Mouse (Mus musculus) layer of hippocampus, adult 9-11 months (tissue): ENCODE measurements around the gene Smco3.
A peak's percentile ranks its signal among the peaks of the same experiment; 100 is the strongest.

Experiments
- DNase-seq: peaks from one replicate; pipeline ENCODE4 v3.0.0; 2022

Smco3 gene

DNA sequence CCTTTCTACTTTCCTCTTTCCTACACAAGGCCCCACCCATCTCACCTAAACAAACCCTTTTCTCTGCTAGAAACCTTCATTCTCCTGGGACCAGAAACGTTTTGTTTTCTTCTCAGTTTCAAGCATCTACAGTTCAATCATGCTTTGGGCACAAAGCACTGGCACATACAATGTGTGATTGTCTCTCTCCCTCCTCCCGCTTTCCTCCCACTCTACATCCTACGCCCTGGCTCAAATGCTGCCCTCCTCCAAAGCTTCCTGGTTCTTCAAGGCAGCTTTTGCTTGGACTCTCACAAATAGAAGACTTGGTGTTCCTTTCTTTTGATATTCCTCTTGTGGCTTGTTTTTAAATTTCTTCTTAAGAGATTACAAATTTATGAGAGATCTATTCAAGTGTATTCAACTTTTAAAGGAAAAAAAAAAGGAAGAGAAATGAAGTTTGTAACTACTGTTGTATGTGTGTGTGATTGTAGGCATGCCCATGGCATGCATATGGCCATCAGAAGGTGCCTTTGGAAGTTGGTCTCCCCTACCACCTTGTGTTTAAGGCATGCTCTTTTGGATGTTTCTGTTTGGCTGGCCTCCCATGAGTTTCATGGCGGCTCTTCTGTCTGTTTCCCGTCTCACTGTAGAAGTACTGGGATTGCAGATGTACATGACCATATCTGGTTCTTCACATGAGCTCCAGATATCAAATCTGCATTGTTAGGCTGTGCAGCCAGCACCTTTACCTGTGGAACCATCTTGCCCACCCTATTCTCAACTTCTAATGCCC lies 10.6 kb upstream of the Smco3 start:
- no peak for DNase-seq

DNA sequence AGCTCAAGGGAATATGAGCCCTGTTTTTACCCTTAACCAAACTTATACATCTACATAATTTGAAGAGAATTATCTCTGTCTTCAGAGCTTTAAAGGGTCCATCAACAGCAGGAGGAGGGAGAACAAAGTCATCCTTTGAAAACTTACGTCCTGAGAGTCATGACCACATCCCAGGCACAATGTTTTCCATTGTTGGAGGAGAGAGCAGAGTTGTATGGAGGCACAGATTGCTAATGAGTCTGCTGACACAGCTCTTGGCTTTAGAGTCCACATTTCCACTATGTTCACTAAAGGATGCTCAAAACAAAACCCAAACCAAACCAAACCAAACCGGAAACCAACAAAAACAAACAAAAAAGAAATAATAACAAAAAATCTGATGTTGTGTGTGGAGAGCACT lies 9.7 kb upstream of the Smco3 start:
- DNase-seq, result peak; percentile 57

GRCm38 (mm10) chr6:136837323-136837722 lies 2.1 kb upstream of the Smco3 start:
- no peak for DNase-seq

- DNase-seq, result no peak
These were observed 3.5 kb downstream of the Smco3 start for GRCm38 (mm10) chr6:136831712-136832111.

DNA sequence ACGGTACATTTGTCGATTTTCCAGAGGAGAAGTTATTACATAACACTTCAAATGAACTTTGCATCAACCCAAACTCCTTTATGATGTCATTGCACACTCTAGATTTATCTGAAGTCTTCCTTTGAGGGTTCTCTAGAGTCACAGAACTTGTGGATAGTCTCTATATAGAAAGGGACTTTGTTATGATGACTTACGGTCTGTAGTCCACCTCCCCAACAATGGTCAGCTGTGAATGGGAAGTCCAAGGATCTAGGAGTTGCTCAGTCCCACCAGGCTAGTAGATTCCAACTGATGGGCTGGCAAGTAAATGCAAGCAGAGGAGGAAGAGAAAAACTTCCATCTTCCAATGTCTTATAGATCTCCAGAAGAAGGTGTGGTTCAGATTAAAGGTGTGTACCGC lies 6.6 kb downstream of the Smco3 start:
- no peak for DNase-seq

DNA sequence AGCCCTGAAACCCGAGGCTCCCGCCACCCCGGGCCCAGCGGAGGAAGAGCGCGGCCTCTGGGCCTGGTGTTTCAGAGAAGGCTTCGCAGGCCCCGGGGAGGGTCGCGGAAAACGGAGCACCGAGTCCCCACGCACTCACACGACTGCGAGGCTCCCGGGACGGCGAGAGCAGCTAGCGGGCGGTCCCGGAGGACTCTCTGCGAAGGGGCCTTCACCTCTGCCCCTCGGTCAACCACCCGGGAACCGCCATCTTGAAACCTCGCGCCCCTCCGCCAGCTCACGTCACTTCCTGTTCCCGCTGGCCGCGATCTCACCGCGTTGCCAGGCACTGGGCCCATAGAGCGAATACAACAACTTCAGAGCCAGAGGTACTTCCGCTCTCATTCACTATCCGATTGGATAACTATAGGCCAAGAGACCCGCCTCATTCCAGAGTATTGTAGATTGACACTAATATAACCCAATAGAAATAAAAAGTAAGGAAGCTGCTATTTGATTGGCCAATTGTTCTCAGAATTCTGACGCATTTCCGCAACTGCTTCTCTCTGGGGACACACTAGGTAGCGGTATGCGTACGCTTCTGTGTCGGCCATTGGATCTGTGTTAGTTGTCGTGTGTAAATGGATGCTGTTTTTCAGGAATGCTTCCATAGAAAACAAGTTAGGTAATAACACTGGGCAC lies 7.2 kb downstream of the Smco3 start, which contains the start of gene Wbp11:
Gene Wbp11, minus strand, starts transcription at position 353 of the 681 bp plus-strand sequence.
- peak; percentile 98 for DNase-seq

DNA sequence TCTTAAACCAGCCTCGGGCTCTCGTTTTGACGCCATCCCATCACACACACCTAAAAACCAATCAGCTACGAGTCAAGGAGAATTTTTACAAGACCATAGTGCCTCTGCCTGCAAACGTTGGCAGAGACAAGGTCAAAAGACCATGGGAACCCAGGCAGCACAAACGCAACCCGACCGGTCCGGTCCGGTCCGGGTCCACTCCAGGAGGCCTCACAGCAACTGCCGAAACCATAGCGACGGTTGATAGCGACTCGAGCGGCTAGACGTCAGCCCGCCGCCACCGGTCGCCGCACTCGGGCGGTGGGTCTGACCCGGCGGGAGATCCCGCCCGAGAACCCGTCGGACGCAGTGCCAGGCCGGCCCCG lies 7.8 kb downstream of the Smco3 start, which contains the start of gene BC049715:
Gene BC049715, plus strand, starts transcription at position 111 of the 365 bp plus-strand sequence.
- DNase-seq, result no peak

DNA sequence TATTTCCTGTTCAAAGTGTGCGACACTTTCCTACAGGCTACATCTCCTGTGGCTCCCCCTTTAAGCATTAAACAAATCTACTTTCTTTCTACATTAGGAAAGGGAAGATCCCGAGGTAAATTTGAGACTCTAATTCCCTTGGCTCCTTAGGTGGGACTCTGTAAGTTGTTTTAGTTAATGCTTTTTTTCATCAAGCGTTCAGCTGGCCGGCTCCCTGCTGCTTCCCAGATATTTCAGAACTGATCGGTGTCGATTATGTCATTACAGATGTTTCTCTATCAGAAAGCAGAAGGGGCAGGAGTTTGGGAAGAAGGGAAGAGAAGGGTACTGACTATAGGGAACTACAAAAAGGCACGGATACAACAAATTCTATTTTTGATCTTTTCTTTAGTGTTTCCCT lies 8.1 kb downstream of the Smco3 start:
- DNase-seq, result no peak

- no peak for DNase-seq
These were observed 10.3 kb downstream of the Smco3 start for GRCm38 (mm10) chr6:136824987-136825386.

DNA sequence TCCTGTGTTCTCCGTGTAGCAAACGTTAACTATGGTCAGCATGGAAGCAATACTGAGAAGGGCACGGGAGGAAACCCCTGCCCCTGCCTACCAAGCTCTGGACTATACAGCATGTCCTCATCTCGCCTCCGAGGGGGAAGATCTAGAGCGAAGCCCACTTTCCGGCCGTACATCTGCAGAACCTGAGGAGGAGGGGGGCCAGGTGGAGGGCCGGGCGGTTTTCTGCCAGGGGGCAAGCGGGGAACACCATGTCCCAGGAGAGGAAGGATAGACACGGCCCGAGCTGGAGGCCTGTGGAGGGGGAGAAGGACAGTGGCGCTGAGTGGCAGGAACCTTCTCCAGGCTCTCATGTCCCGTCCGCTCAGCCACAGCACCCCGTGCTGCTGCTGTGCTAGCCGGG lies 14.2 kb downstream of the Smco3 start:
- no peak for DNase-seq

DNA sequence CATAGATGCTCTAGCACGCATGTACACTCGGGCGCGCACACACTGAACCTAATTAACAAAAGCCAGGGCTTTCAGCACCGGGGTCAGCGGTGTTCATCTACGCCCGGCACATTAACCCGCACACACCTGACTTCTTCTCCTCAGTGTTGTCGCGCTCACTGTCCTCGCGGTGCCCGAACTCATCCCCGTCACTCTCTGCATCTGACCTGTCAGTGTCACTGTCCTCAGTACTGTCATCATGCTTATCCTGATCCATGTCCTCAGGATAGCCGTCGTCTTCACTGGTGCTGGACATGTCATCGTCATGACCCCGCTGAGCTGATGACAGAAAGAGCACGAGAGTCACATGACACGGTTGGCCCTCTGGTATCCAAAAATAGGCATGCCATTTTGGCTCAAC lies 14.9 kb downstream of the Smco3 start:
- no peak for DNase-seq

GRCm38 (mm10) chr6:136817549-136817948 lies 17.7 kb downstream of the Smco3 start:
- DNase-seq, result peak; percentile 94

- no peak for DNase-seq
These were observed 18.4 kb downstream of the Smco3 start for GRCm38 (mm10) chr6:136816826-136817225.

- DNase-seq, result no peak
These were observed 19.9 kb downstream of the Smco3 start for GRCm38 (mm10) chr6:136815381-136815780.

DNA sequence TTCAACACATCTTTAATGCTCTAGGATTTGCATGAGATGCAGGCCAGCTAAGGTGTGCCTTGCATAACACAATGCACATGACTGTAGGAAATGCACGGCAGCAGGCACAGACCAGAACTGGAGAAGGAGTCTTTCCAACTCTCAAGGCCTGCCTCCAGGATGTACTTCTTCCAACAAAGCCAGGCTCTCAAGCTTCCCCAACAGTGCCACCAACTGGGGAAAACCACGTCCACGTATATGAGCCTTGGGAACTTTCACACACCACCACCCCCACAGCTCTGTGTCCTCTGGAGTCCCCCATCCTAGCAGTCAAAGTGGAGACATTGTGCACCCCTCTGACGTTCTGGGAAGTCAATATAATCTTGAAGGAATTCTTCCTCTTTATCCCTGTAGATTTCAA lies 22.1 kb downstream of the Smco3 start:
- DNase-seq, result no peak

DNA sequence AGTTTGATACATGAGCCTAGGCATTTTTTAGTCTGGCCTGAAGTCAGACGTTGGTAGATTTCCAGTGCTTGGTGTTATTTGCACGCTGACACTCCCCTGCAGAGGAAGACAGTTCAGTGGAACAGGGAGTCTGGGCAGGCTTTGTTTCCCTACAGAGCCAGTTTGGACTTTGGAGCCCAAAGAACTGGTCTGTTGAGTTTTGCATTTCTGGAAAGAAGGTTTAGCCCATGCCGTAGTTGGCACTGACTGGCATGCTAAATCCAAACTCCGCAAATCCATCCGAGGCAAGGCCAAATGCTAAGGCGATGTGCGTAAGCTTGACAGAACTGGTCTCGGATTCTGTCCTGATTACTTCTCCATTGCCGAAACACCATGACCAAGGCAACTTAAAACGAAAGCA lies 24.1 kb downstream of the Smco3 start:
- DNase-seq, result no peak

DNA sequence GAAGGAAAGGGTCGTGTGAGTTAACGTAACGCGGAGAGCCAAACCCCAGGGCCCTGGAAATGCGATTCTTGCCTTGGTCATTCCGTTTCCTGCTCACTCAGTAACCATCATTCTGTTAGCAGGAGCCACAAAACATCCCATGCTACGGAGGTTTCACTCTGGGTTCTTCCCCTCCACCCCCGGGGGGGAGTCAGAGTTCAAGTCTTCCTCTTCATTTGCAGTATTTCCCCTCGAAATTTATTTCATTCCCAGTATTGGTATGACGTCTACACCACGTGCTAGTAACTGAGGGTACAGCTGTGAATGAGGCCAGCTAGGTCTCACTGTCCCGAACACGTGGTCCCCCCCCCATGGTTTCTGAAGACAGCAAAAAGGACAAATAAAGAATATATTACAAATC lies 25.6 kb downstream of the Smco3 start:
- DNase-seq, result no peak

DNA sequence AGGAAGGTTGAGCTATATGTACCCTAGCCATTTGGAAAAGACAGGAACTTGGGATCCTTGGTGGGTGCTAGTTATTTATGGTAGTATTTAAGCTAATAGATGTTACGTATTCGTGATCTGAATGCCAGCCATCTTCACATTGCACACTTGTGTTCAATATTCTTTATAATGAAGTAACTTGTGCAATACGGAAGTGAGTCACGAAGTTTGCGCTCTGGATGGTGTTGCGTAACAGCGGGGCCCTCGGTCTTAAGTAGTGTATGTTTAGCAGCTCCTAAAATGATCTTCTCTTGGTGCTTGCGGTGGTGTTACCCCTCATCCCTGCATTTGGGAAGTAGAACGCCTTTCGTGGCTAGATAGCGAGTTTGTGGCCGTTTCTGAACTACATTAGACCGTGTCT lies 26.2 kb downstream of the Smco3 start:
- no peak for DNase-seq

GRCm38 (mm10) chr6:136808631-136809046 lies 26.6 kb downstream of the Smco3 start:
- no peak for DNase-seq

DNA sequence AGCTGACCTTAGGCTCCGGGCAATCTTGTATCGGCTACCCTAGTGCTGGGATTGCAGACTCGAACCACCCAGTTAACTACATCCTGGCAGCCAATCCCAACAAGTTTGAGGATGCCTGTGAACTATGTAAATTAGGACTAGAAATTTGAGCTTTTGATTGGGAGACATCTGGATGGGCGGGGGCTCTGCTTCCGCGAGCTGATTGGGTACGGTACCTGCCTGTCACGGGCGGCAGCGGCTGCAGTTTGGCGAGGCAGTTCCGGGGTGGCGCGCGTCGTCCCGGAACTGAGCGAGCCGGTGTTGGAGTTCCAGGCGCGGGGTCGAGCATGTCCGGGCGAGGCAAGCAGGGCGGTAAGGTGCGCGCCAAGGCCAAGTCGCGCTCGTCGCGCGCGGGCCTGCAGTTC lies 27.2 kb downstream of the Smco3 start, which contains the start of gene H2afj:
Gene H2afj, plus strand, starts transcription at position 231 of the 404 bp plus-strand sequence.
- DNase-seq, result peak; percentile 97

GRCm38 (mm10) chr6:136807395-136808013 lies 27.7 kb downstream of the Smco3 start:
- no peak for DNase-seq

- DNase-seq, result no peak
These were observed 28.4 kb downstream of the Smco3 start for GRCm38 (mm10) chr6:136806819-136807218.

DNA sequence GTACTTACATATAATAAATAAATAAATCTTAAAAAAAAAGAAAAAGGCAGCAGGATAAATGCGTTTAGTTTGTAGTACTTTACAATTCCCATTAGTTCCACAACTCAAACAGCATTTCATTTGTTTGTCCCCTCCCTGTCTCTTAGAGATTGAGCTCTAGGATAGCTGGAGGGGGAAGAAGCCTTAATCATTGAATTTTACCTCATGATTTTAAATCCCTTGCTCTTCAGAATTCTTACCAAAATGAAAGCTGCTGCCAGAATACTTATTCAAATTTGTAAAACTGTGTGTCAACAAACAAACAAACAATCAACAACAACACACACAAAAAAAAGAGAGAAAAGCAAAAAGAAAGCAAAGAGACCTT lies 29.9 kb downstream of the Smco3 start:
- no peak for DNase-seq
